Comparison of ENCODE assay signal across 15 mouse cellular contexts in the genomic region with DNA sequence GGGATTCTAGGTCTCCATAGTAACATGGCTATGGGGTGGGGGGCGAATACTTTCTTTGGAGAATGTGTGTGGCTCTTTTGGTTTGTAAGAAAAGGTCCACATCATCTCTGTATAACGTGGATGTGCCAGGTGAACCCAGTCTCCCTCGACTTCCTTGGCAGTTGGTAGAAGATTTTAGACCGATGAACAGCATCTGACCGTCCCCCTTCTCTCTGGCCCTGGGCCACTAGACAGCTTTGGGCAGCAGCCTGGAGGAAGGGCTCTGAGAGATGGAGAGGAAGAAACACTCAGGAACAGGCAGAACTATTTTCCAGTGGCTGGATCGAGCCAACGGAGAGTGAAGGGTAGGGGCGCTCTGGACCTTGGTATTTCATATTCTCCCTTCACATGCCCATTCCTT.
"Had no signal": no experiment of that assay in that cellular context is flagged by ENCODE, and none has a peak within 500 bp of the region (broad histone marks: within the 10 kb centered on the region; RNA-seq: fewer than 3 reads in every experiment).

No protein-coding gene starts in this region.

- DNase-seq: cerebellum, adult 2 months; cerebellum, adult 8-10 months; cerebellum, adult 9-10 months; cerebellum, adult 9-11 months; cerebellum, postnatal 14 days; cerebellum, postnatal 36 days; embryo, embryonic 11 days; forebrain, postnatal 0 days; gastrocnemius, adult 2 months; gastrocnemius, postnatal 10 days; gastrocnemius, postnatal 14 days; gastrocnemius, postnatal 25 days; gastrocnemius, postnatal 36 days; heart, adult 18-20 months; heart, adult 2 months had no signal
